Mouse (Mus musculus) hindbrain, postnatal 0 days (tissue): ENCODE data around the gene Tmem63c. TPM values are rescaled to one million over a fixed set of nuclear protein-coding genes. Genes with fewer than 3 reads are reported as not detected.

Experiments
- ATAC-seq: fragments of 200-750 bp; cut with Nextera tagmentation; 2 replicates; pipeline ENCODE4 v1.8.0; 2017; ENCODE audit warnings: mild to moderate bottlenecking, moderate TSS enrichment, moderate library complexity
- DNase-seq: peaks from one replicate; pipeline ENCODE4 v3.0.0-alpha.2; 2015; ENCODE audit warnings: low spot score
- H3K27ac ChIP-seq: fragments of 300-500 bp; sonication (generic); 2 replicates; pipeline ENCODE4 v1.5.1; 2014; ENCODE audit warnings: mild to moderate bottlenecking
- H3K27me3 ChIP-seq: fragments of 300-500 bp; sonication (generic); 2 replicates; pipeline ENCODE4 v1.6.1; 2014; ENCODE audit warnings: low read length, mixed read lengths; ENCODE audit not compliant: insufficient read depth
- H3K36me3 ChIP-seq: fragments of 300-500 bp; sonication (generic); 2 replicates; pipeline ENCODE4 v1.6.1; 2014; ENCODE audit warnings: low read length, mixed read lengths; ENCODE audit not compliant: insufficient read depth
- H3K4me1 ChIP-seq: fragments of 300-500 bp; sonication (generic); 2 replicates; pipeline ENCODE4 v1.6.1; 2014; ENCODE audit warnings: antibody characterized with exemption, low read length, mixed read lengths; ENCODE audit not compliant: insufficient read depth
- H3K4me2 ChIP-seq: fragments of 300-500 bp; sonication (generic); 2 replicates; pipeline ENCODE4 v1.6.1; 2014; ENCODE audit warnings: low read depth, mild to moderate bottlenecking, low read length, moderate library complexity, mixed read lengths
- H3K4me3 ChIP-seq: fragments of 300-500 bp; sonication (generic); 2 replicates; pipeline ENCODE4 v1.5.1; 2014; ENCODE audit warnings: low read length
- H3K9ac ChIP-seq: fragments of 300-500 bp; sonication (generic); replicated peaks from 2 replicates; pipeline ENCODE4 v1.6.1; 2014; ENCODE audit warnings: mild to moderate bottlenecking, low read length, moderate library complexity, mixed read lengths
- H3K9me3 ChIP-seq: fragments of 300-500 bp; sonication (generic); 2 replicates; pipeline ENCODE4 v1.6.1; 2016; ENCODE audit warnings: low read length, mixed read lengths
- CTCF ChIP-seq: IDR thresholded peaks from 2 replicates; pipeline ENCODE4 v1.5.1; 2016; ENCODE audit warnings: antibody characterized with exemption, control low read depth, low read depth
- WGBS: fragments of 180-500 bp; shearing (Covaris S2); extraction: QIAGEN DNeasy Blood & Tissue Kit; methylation state at CpG from one replicate; pipeline ENCODE4 v1.1.7; 2014; 5-methylcytosine and 5-hydroxymethylcytosine counted together
- polyA plus RNA-seq: library from polyadenylated mRNA; unstranded; fragments of >200 nt; fragmentation: Nextera tagmentation; extraction: Ambion mirVana; gene quantifications from 2 replicates; pipeline ENCODE4 v1.2.1, GENCODE M21; 2015
- total RNA-seq: library from RNA; depleted of rRNA; stranded (reverse); fragments of >200 nt; gene quantifications from 2 replicates; pipeline ENCODE4 v1.2.3, GENCODE M21; 2014

Tmem63c gene
- total and polyA plus RNA-seq, 2 experiments from 2014 or later = 8.6 to 25.7 TPM

- H3K36me3 ChIP-seq = no peaks in the 10 kb centered on the region
- 1% methylated on average over 49 of the region's 68 CpGs for WGBS
- peak within 1 kb of the TSS; percentile 69 for H3K27ac ChIP-seq
- peak within 1 kb of the TSS; percentile 64 for H3K4me3 ChIP-seq
- TF ChIP-seq CTCF = peak; percentile 61
- DNase-seq = peak; percentile 81
- H3K4me1 ChIP-seq = 0 out of 2 replicates have a peak, but pooled peaks cover 6% of the 10 kb centered on the region
- H3K4me2 ChIP-seq = peak within 1 kb of the TSS; percentile 78
- 0 out of 2 replicates have a peak, but pooled peaks cover 10% of the 10 kb centered on the region for H3K27me3 ChIP-seq
- H3K9ac ChIP-seq = peak within 1 kb of the TSS; percentile 78
- ATAC-seq = peak; percentile 77
- no peaks in the 10 kb centered on the region for H3K9me3 ChIP-seq
These were observed 31.0 kb upstream of the Tmem63c start, which contains the start of gene Zdhhc22 for GRCm38 (mm10) chr12:86989890-86990754. TSS of gene Zdhhc22 (minus strand) at chr12:86990430.

DNA sequence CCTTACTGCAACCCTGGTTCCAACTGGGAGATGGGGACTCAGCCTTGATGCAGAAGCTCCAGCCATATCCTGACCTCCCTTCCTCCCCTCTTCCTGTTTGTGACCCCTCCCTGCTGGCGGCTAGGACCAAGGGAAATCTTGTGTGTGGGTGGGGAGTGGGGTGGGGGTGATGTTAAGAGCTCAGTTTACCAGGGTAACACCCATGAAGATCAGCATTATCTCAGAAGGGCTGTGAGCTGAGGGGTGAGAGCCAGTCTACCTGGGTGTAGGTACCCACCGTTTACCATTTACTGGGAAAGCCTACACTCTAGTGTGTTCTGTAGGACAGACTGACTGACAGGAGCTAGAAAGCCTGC, 30.4 kb upstream of the Tmem63c start:
- H3K36me3 ChIP-seq = no peaks in the 10 kb centered on the region
- no peak for DNase-seq
- peak overlapping the region; percentile 78 for H3K4me2 ChIP-seq
- no peak for TF ChIP-seq CTCF
- peak overlapping the region; percentile 16; the same call in 1 of the 2 replicates for H3K27ac ChIP-seq
- H3K27me3 ChIP-seq = 0 out of 2 replicates have a peak, but pooled peaks cover 10% of the 10 kb centered on the region
- 51% methylated on average over 2 of the region's 2 CpGs for WGBS
- peak; percentile 13; the same call in 1 of the 2 replicates for ATAC-seq
- no peaks in the 10 kb centered on the region for H3K9me3 ChIP-seq
- H3K4me1 ChIP-seq = 0 out of 2 replicates have a peak, but pooled peaks cover 6% of the 10 kb centered on the region
- peak overlapping the region; percentile 64 for H3K4me3 ChIP-seq
- H3K9ac ChIP-seq = peak overlapping the region; percentile 78; the same call in 1 of the 2 replicates

DNA sequence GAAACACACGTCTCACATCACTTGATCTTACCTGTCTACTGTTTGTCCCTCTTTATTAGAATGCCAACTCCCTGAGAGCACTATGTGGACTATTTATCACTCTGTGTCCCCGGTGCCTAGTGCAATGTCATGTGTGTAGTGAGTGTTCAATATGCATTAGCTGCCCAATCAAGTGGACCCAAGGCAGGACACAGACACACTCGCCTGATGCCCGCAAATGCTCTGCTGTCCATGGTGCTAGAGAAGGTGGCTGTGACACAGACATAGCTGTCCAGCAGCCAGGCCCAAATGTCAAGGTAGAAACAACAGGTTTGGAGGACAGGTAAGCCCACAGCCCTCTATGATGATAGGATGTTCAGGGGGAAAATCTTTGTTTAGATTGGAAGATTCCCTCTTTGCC, 27.0 kb upstream of the Tmem63c start:
- no peak overlapping the region for H3K4me3 ChIP-seq
- H3K4me2 ChIP-seq = no peak overlapping the region
- 41% methylated on average over 4 of the region's 4 CpGs for WGBS
- no peak for DNase-seq
- H3K4me1 ChIP-seq = 0 out of 2 replicates have a peak, but pooled peaks cover 4% of the 10 kb centered on the region
- no peak for ATAC-seq
- H3K36me3 ChIP-seq = no peaks in the 10 kb centered on the region
- H3K9ac ChIP-seq = no peak overlapping the region
- H3K27me3 ChIP-seq = no peaks in the 10 kb centered on the region
- H3K27ac ChIP-seq = no peak overlapping the region
- no peaks in the 10 kb centered on the region for H3K9me3 ChIP-seq
- no peak for TF ChIP-seq CTCF

DNA sequence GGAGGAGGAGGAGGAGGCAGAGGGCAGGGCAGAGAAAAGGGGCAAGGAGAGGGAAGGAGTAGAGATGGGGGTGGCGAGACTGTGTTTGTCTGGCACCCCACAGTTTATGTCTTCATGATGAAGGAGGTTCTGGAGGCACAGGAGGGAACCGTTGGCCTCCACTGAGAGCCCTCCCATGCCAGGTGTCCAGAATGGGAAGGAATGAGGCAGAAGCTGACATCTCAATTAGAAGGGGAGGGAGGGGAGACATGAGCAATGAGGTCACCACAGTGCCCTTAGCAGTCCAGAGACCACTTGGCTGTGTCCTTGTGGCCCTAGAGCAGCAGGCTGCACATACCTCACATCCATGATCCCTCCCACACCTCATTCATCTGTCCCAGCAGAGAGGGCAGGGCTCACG, 26.4 kb upstream of the Tmem63c start:
- no peak overlapping the region for H3K4me3 ChIP-seq
- H3K4me1 ChIP-seq = no peaks in the 10 kb centered on the region
- no peak for TF ChIP-seq CTCF
- no peak overlapping the region for H3K4me2 ChIP-seq
- 55% methylated on average over 3 of the region's 3 CpGs for WGBS
- H3K9me3 ChIP-seq = no peaks in the 10 kb centered on the region
- no peaks in the 10 kb centered on the region for H3K27me3 ChIP-seq
- no peak overlapping the region for H3K9ac ChIP-seq
- no peak overlapping the region for H3K27ac ChIP-seq
- DNase-seq = no peak
- no peaks in the 10 kb centered on the region for H3K36me3 ChIP-seq
- no peak for ATAC-seq

- peak; percentile 27; the same call in 1 of the 2 replicates for TF ChIP-seq CTCF
- Histone ChIP-seq H3K4me3 (no peak overlapping the region), H3K9me3 (no peaks in the 10 kb centered on the region), H3K9ac (no peak overlapping the region), H3K27ac (no peak overlapping the region), H3K4me1 (peaks cover 5% of the 10 kb centered on the region), H3K27me3 (no peaks in the 10 kb centered on the region), H3K4me2 (no peak overlapping the region), H3K36me3 (no peaks in the 10 kb centered on the region)
- 83% methylated on average over 6 of the region's 6 CpGs for WGBS
- no peak for ATAC-seq
- DNase-seq = no peak
These were observed 25.2 kb upstream of the Tmem63c start for GRCm38 (mm10) chr12:86995931-86996330.

DNA sequence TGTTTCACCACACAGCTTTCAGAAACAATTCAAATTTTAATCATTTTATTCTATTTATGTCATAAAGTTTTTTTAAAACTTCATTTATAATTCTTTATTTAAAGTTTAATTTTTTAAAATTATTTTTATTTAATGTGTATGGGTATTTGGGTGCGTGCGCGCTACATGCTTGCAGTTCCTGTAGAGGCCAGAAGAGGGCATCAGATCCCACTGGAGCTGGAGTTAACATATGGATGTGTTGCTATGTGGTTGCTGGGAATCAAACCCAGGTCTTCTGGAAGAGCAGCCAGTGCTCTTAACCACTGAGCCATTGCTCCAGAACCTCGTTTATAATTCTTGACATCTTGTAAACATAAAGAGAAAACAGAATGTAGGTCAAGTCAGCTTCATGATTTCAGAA, 22.4 kb upstream of the Tmem63c start:
- Histone ChIP-seq H3K9ac (no peak overlapping the region), H3K4me1 (peaks cover 5% of the 10 kb centered on the region), H3K27ac (no peak overlapping the region), H3K4me3 (no peak overlapping the region), H3K36me3 (no peaks in the 10 kb centered on the region), H3K4me2 (no peak overlapping the region), H3K9me3 (no peaks in the 10 kb centered on the region), H3K27me3 (no peaks in the 10 kb centered on the region)
- 84% methylated on average over 4 of the region's 4 CpGs for WGBS
- DNase-seq (no peak), ATAC-seq (no peak)
- peak; percentile 38 for TF ChIP-seq CTCF
